Mouse (Mus musculus) midbrain, embryonic 10.5 days (tissue): ENCODE data around the gene Naaladl2. TPM values are rescaled to one million over a fixed set of nuclear protein-coding genes. Genes with fewer than 3 reads are reported as not detected.

Experiments
- DNase-seq: peaks from one replicate; pipeline ENCODE4 v3.0.0-alpha.2; 2017; ENCODE audit warnings: low spot score
- H3K27ac ChIP-seq: fragments of 300-500 bp; sonication (generic); replicated peaks from 2 replicates; pipeline ENCODE4 v1.5.1; 2016; ENCODE audit warnings: mild to moderate bottlenecking
- H3K27me3 ChIP-seq: fragments of 300-500 bp; sonication (generic); 2 replicates; pipeline ENCODE4 v1.6.1; 2016; ENCODE audit warnings: low read depth, mild to moderate bottlenecking; ENCODE audit not compliant: poor library complexity, severe bottlenecking
- H3K36me3 ChIP-seq: fragments of 300-500 bp; sonication (generic); 2 replicates; pipeline ENCODE4 v1.6.1; 2016; ENCODE audit warnings: mild to moderate bottlenecking, moderate library complexity
- H3K4me1 ChIP-seq: fragments of 300-500 bp; sonication (generic); 2 replicates; pipeline ENCODE4 v1.6.1; 2016
- H3K4me3 ChIP-seq: fragments of 300-500 bp; sonication (generic); 2 replicates; pipeline ENCODE4 v1.5.1; 2016; ENCODE audit warnings: mild to moderate bottlenecking, moderate library complexity
- H3K9me3 ChIP-seq: fragments of 300-500 bp; sonication (generic); replicated peaks from 2 replicates; pipeline ENCODE4 v1.6.1; 2016; ENCODE audit warnings: mild to moderate bottlenecking
- WGBS: fragments of 180-500 bp; shearing (Covaris S2); methylation state at CpG from one replicate; pipeline ENCODE4 v1.1.7; 2016; 5-methylcytosine and 5-hydroxymethylcytosine counted together
- polyA plus RNA-seq: library from polyadenylated mRNA; unstranded; fragments of >200 nt; fragmentation: Nextera tagmentation; extraction: Ambion mirVana; gene quantifications from 2 replicates; pipeline ENCODE4 v1.2.1, GENCODE M21; 2016

Gene Naaladl2
- 0.47 and 0.50 TPM in 2 replicates for polyA plus RNA-seq

DNA sequence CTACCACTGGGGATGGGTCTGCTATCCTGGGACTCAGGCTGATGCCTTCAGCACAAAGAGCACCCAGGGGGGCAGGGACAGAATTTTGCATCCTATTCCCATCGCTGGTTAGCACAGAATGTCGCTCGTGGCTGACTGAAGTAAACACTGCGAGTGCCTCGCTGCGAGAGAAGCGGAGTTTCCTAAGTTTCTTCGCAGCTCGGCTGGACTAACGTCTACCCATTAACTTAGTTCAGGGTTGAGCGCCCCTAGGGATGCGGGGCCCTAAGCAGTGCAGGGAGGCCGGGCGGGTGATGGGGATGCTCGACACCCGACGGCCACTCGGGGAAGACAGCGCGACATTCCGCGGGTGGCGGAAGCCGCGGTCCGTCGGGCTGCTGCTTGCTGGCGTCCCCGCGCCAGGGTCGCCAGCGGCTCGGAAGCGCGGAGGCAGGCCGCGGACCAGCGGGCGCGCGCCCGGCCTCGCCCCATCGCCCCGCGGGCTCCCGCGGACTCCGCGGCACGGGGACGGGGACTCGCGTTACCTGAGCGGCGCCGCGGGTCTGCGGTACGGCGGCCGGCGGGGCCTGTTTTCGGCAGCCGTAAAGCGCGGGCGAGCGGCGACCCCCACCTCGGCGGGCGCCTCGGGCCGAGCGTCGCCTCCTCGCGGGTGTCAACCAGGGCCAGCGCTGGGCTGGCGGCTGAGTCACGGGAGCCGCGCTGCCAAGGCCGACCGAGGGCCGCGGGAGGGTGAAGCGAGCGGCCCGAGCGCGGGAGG is at the start of gene Naaladl2:
Gene Naaladl2, minus strand, starts transcription at position 707 of the 757 bp plus-strand sequence.
- H3K4me1 ChIP-seq = peaks cover 20% of the 10 kb centered on the region
- peak within 1 kb of the TSS; percentile 90 for H3K27ac ChIP-seq
- no peaks in the 10 kb centered on the region for H3K36me3 ChIP-seq
- DNase-seq = peak; percentile 77
- under 1% methylated on average over 93 of the region's 93 CpGs for WGBS
- peaks cover 7% of the 10 kb centered on the region; the same call in 1 of the 2 replicates for H3K27me3 ChIP-seq
- no peaks in the 10 kb centered on the region for H3K9me3 ChIP-seq
- peak within 1 kb of the TSS; percentile 67 for H3K4me3 ChIP-seq

- H3K4me3 ChIP-seq = no peak overlapping the region
- no peak overlapping the region for H3K27ac ChIP-seq
- WGBS = 91% methylated on average over 13 of the region's 13 CpGs
- H3K36me3 ChIP-seq = peaks cover 5% of the 10 kb centered on the region; the same call in 1 of the 2 replicates
- no peak for DNase-seq
- no peaks in the 10 kb centered on the region for H3K4me1 ChIP-seq
- H3K27me3 ChIP-seq = no peaks in the 10 kb centered on the region
- peaks cover 49% of the 10 kb centered on the region for H3K9me3 ChIP-seq
Measured at GRCm38 (mm10) chr3:25151721-25152120, 7.7 kb upstream of the Naaladl2 start.

DNA sequence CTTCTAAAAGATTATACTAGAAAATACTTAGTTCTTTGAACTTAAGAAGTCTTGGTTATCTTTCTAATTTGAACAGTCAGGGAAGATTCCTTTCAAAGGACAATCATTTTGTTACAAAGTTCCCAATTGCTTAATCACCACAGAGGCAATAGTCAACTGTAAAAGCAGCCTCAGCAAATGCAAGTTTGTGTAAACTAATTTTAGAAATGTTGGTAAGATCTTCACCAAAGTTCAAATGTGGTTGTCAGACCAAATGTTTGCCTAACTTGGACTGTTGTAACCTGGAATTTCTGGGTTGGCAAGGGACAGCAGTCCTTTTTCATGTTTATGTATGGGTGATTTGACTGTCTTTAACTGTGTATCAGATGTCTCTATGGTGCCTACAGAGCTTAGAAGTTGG is 3.2 kb upstream of the Naaladl2 start:
- DNase-seq = no peak
- no peak overlapping the region for H3K27ac ChIP-seq
- peaks cover 5% of the 10 kb centered on the region; the same call in 1 of the 2 replicates for H3K36me3 ChIP-seq
- peaks cover 20% of the 10 kb centered on the region for H3K4me1 ChIP-seq
- peaks cover 7% of the 10 kb centered on the region; the same call in 1 of the 2 replicates for H3K27me3 ChIP-seq
- peaks cover 29% of the 10 kb centered on the region for H3K9me3 ChIP-seq
- H3K4me3 ChIP-seq = no peak overlapping the region

GRCm38 (mm10) chr3:25144961-25145697 is 1.1 kb upstream of the Naaladl2 start:
- DNase-seq = peak; percentile 17
- H3K36me3 ChIP-seq = no peaks in the 10 kb centered on the region
- 18% methylated on average over 8 of the region's 8 CpGs for WGBS
- H3K9me3 ChIP-seq = peaks cover 11% of the 10 kb centered on the region
- H3K27me3 ChIP-seq = peaks cover 7% of the 10 kb centered on the region; the same call in 1 of the 2 replicates
- peaks cover 20% of the 10 kb centered on the region for H3K4me1 ChIP-seq
- no peak overlapping the region for H3K27ac ChIP-seq
- H3K4me3 ChIP-seq = no peak overlapping the region

DNA sequence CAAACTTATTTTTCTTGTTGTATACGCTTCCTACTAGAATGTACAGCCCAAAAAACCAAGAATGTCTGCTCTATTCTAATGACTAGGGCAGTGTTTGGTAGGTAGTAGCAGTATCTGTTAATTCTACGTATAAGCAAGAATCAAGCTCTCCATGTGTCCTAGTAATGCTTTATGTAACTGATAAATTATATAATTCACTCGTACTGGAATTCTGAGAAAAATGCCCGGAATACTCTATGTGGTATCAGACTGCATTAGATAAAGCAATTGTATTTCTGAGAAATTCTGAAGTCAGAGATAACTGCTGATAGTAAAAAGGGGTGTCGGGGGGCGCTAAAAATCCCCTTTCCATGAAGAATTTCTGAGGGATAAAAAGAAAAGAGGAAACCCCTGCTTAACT is 950 bp downstream of the Naaladl2 start:
- H3K4me3 ChIP-seq = peak overlapping the region; percentile 67
- H3K36me3 ChIP-seq = no peaks in the 10 kb centered on the region
- DNase-seq = no peak
- H3K9me3 ChIP-seq = no peaks in the 10 kb centered on the region
- H3K27me3 ChIP-seq = peaks cover 7% of the 10 kb centered on the region; the same call in 1 of the 2 replicates
- peak overlapping the region; percentile 90 for H3K27ac ChIP-seq
- H3K4me1 ChIP-seq = peaks cover 20% of the 10 kb centered on the region
- WGBS = 59% methylated on average over 6 of the region's 6 CpGs

- DNase-seq = no peak
- H3K9me3 ChIP-seq = no peaks in the 10 kb centered on the region
- H3K4me1 ChIP-seq = peaks cover 14% of the 10 kb centered on the region
- WGBS = 38% methylated on average over 3 of the region's 3 CpGs
- no peak overlapping the region for H3K27ac ChIP-seq
- H3K36me3 ChIP-seq = no peaks in the 10 kb centered on the region
- H3K4me3 ChIP-seq = no peak overlapping the region
- no peaks in the 10 kb centered on the region for H3K27me3 ChIP-seq
Measured at GRCm38 (mm10) chr3:25131848-25132247, 12.2 kb downstream of the Naaladl2 start.

DNA sequence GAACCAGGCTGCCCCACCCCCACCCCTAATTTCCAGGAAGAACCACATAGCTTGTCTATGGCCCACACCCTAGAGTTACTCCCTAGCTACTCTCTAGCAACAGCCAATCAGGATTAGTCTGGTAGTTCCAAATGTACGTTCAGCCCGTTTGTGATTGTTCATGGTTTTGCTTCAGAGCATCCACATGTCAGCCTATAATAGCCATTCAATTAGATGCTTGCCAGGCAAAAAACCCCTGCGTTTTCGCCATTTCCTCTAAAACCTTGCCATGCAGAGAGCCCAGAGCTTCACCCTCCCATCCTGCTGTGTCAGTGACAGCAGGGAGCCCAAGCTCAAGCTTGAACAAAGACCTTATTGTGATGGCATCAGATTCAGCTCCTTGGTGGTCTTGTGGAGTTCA is 16.2 kb downstream of the Naaladl2 start:
- 5% methylated on average over 4 of the region's 4 CpGs for WGBS
- peaks cover 26% of the 10 kb centered on the region for H3K4me1 ChIP-seq
- no peaks in the 10 kb centered on the region for H3K36me3 ChIP-seq
- no peaks in the 10 kb centered on the region for H3K27me3 ChIP-seq
- no peak overlapping the region for H3K4me3 ChIP-seq
- H3K27ac ChIP-seq = no peak overlapping the region
- peak; percentile 60 for DNase-seq
- H3K9me3 ChIP-seq = no peaks in the 10 kb centered on the region

DNA sequence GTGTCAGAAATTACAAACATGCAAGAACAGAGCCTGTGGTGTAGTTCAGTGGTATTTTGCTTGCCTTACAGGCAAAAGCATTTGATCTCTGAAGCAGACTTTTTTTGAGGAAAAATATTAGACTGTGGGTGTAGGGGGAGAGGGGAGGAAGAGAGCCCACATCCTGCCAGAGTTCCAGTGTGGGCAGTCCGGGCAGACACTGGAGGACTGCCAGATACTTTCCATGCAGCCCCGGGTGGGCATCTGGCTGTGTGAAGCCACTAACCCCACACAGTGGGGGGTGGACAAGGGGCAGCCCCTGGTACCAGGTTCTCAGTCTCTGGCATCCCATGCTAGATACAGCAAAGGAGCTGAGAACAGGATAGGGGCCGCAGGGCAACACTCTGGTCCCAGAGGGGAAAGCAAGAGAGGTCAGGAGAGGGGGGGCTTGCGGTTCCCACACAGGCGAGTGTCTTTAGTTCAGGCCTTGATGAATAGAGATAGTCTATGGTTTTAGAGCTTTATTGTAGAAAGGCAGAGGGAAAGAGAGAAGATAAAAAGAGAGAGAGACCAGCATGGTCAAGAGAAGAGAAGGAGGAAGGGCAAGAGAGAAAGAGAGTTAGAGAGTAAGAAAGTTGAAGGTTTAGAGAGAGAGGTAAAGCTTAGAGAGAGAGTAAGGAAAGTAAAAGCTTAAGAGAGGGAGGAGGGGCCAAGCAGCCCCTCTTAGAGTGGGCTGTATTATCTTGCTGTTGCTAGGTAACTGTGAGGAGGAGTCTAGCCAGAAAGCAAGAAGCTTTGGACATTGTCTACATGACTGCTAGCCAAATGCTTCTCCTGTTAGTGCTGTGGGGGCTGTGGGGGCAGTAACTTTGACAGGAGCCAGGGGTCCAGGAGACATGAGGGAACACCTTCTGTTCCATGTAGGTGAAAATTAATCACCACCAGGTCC is 18.9 kb downstream of the Naaladl2 start:
- no peaks in the 10 kb centered on the region for H3K9me3 ChIP-seq
- H3K27ac ChIP-seq = peak overlapping the region; percentile 80

GRCm38 (mm10) chr3:25113107-25113506 is 31.0 kb downstream of the Naaladl2 start:
- Histone ChIP-seq H3K4me1 (no peaks in the 10 kb centered on the region), H3K36me3 (no peaks in the 10 kb centered on the region), H3K4me3 (no peak overlapping the region), H3K9me3 (no peaks in the 10 kb centered on the region), H3K27me3 (no peaks in the 10 kb centered on the region), H3K27ac (no peak overlapping the region)
- 90% methylated on average over 4 of the region's 4 CpGs for WGBS
- DNase-seq = no peak

More for the DNA sequence above, 18.9 kb downstream of the Naaladl2 start:
- Histone ChIP-seq H3K36me3 (no peaks in the 10 kb centered on the region), H3K4me3 (no peak overlapping the region), H3K4me1 (peaks cover 26% of the 10 kb centered on the region), H3K27me3 (no peaks in the 10 kb centered on the region)
- 18% methylated on average over 5 of the region's 5 CpGs for WGBS
- DNase-seq = peak; percentile 56

GRCm38 (mm10) chr3:25108997-25109396 is 35.1 kb downstream of the Naaladl2 start:
- WGBS = 74% methylated on average over 3 of the region's 3 CpGs
- H3K9me3 ChIP-seq = no peaks in the 10 kb centered on the region
- H3K36me3 ChIP-seq = no peaks in the 10 kb centered on the region
- no peak overlapping the region for H3K27ac ChIP-seq
- H3K4me3 ChIP-seq = no peak overlapping the region
- DNase-seq = no peak
- no peaks in the 10 kb centered on the region for H3K27me3 ChIP-seq
- H3K4me1 ChIP-seq = no peaks in the 10 kb centered on the region

DNA sequence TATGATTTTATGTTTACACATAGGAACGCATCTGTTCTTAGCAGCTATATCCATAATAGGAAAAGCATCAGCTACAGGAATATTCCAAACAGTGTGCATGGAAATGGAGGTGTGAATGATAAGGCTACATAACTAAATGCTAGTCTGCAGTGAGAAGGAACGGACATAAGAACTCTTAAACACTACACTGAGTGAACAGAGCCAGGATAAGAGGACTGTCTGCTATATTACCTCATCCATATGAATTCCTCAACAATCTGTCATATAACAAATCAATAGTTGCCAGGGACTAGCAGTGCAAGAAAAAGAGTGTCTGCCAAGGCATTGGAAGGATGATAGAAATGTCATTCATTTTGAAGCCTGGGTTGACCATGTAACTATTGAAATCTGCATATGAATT is 51.1 kb downstream of the Naaladl2 start:
- Histone ChIP-seq H3K27me3 (no peaks in the 10 kb centered on the region), H3K4me1 (no peaks in the 10 kb centered on the region), H3K9me3 (no peaks in the 10 kb centered on the region), H3K4me3 (no peak overlapping the region), H3K36me3 (no peaks in the 10 kb centered on the region), H3K27ac (no peak overlapping the region)
- 90% methylated on average over 2 of the region's 2 CpGs for WGBS
- DNase-seq = no peak

GRCm38 (mm10) chr3:25075785-25076184 is 68.3 kb downstream of the Naaladl2 start:
- H3K36me3 ChIP-seq = no peaks in the 10 kb centered on the region
- peaks cover 7% of the 10 kb centered on the region for H3K4me1 ChIP-seq
- H3K27ac ChIP-seq = no peak overlapping the region
- DNase-seq = no peak
- H3K27me3 ChIP-seq = no peaks in the 10 kb centered on the region
- 85% methylated on average over 1 of the region's 1 CpGs for WGBS
- no peak overlapping the region for H3K4me3 ChIP-seq
- no peaks in the 10 kb centered on the region for H3K9me3 ChIP-seq
